Mouse (Mus musculus) retina, embryonic 14.5 days (tissue): ENCODE data around the gene Cyb5r1.

ENCODE experiments used
- DNase-seq: peaks from one replicate; pipeline ENCODE4 v3.0.0-alpha.2; 2015; ENCODE audit warnings: low spot score

Gene Cyb5r1

GRCm38 (mm10) chr1:134405509-134406413, at the start of gene Cyb5r1:
TSS of gene Cyb5r1 (plus strand) at chr1:134405559.
- peak; percentile 83 for DNase-seq

- DNase-seq = no peak
These were observed 47.9 kb upstream of the Cyb5r1 start for GRCm38 (mm10) chr1:134357461-134357860.

GRCm38 (mm10) chr1:134360656-134361055, 44.7 kb upstream of the Cyb5r1 start:
- no peak for DNase-seq

GRCm38 (mm10) chr1:134361195-134361856, 44.0 kb upstream of the Cyb5r1 start:
- no peak for DNase-seq

- DNase-seq = peak; percentile 97
These were observed 43.5 kb upstream of the Cyb5r1 start, which contains the start of gene Tmem183a for GRCm38 (mm10) chr1:134361857-134362212. TSS of gene Tmem183a (minus strand) at chr1:134361979.

- no peak for DNase-seq
These were observed 42.2 kb upstream of the Cyb5r1 start for GRCm38 (mm10) chr1:134363194-134363593.

GRCm38 (mm10) chr1:134365491-134365890, 39.9 kb upstream of the Cyb5r1 start:
- no peak for DNase-seq

- peak; percentile 77 for DNase-seq
These were observed 36.5 kb upstream of the Cyb5r1 start for GRCm38 (mm10) chr1:134368777-134369337.

GRCm38 (mm10) chr1:134374124-134374523, 31.2 kb upstream of the Cyb5r1 start:
- DNase-seq = no peak

- DNase-seq = no peak
These were observed 24.3 kb upstream of the Cyb5r1 start for GRCm38 (mm10) chr1:134381051-134381450.

- DNase-seq = peak; percentile 39
These were observed 23.3 kb upstream of the Cyb5r1 start for GRCm38 (mm10) chr1:134381795-134382625.

GRCm38 (mm10) chr1:134384581-134384980, 20.8 kb upstream of the Cyb5r1 start:
- no peak for DNase-seq

- DNase-seq = no peak
These were observed 20.2 kb upstream of the Cyb5r1 start for GRCm38 (mm10) chr1:134385176-134385575.

GRCm38 (mm10) chr1:134385666-134386065, 19.7 kb upstream of the Cyb5r1 start, which contains the start of gene 4933406M09Rik:
TSS of gene 4933406M09Rik (plus strand) at chr1:134385940.
- no peak for DNase-seq

- DNase-seq = no peak
These were observed 11.5 kb upstream of the Cyb5r1 start for GRCm38 (mm10) chr1:134393827-134394226.

- DNase-seq = no peak
These were observed 7.1 kb upstream of the Cyb5r1 start for GRCm38 (mm10) chr1:134398210-134398609.

- peak; percentile 40 for DNase-seq
These were observed 5.6 kb upstream of the Cyb5r1 start for GRCm38 (mm10) chr1:134399735-134400134.

GRCm38 (mm10) chr1:134406414-134406771, 1.0 kb downstream of the Cyb5r1 start:
- DNase-seq = no peak

- no peak for DNase-seq
These were observed 2.7 kb downstream of the Cyb5r1 start for GRCm38 (mm10) chr1:134408080-134408479.

GRCm38 (mm10) chr1:134411706-134412629, 6.6 kb downstream of the Cyb5r1 start:
- no peak for DNase-seq

GRCm38 (mm10) chr1:134414038-134414437, 8.7 kb downstream of the Cyb5r1 start:
- DNase-seq = no peak
